Mouse (Mus musculus) left cerebral cortex, postnatal 4 days (tissue): Measurements from ENCODE around the gene Tle1. TPM values are rescaled to one million over a fixed set of nuclear protein-coding genes. Genes with fewer than 3 reads are reported as not detected.

ENCODE experiments used
- DNase-seq: peaks from one replicate; pipeline ENCODE4 v3.0.0-alpha.2; 2022
- intact Hi-C: fragments of 180-260 bp; cut with DNase I; formaldehyde crosslinking; loops from one replicate; pipeline ENCODE4 v1.15.1; 2025
- total RNA-seq, 2 experiments: library from RNA; stranded (reverse); gene quantifications; 2 replicates each; pipeline ENCODE4 v1.2.3; 2021

Tle1 gene
- total RNA-seq = 10 to 100 TPM; 46.7 to 59.3 TPM

GRCm38 (mm10) chr4:72200559-72201409 lies at the start of gene Tle1:
Gene Tle1, minus strand, starts transcription at chr4:72200919.
- DNase-seq = peak; percentile 100
- intact Hi-C loops = loop anchor here (5.0 kb wide), 2 partner anchors 182 to 842 kb away; no protein-coding TSS in a partner anchor

DNA sequence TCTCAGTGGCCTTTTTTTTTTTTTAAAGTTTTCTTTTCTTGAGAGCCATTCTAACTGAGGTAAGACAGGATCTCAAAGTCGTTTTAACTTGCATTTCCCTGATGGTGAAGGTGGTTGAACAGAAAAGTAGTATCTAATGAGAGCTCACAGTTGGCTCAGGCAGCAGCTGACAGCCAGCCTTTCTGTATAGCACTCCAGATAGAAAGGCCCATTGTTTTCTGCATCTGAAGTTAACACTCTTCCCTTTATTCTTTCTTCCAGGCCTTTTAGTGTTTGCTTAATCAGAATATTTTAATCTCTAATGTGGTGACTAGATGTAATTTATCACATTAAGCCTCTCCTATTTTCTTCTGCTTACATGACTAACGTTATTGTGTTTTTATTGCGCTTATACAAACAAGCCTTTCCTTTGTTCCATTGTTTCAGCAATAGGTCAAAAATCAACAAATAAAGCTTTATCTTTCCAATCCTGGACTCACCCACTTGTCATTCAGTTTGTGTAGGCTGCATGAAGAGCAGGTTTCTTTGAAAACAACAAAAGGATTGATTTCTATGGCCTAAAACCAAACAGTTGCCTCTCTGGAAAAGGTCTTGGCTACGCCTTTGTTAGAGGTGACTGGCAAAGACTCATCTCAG lies 33.0 kb upstream of the Tle1 start:
- intact Hi-C loops = no loop called here
- DNase-seq = no peak

GRCm38 (mm10) chr4:72232206-72232605 lies 31.5 kb upstream of the Tle1 start:
- DNase-seq = no peak
- intact Hi-C loops = no loop called here

DNA sequence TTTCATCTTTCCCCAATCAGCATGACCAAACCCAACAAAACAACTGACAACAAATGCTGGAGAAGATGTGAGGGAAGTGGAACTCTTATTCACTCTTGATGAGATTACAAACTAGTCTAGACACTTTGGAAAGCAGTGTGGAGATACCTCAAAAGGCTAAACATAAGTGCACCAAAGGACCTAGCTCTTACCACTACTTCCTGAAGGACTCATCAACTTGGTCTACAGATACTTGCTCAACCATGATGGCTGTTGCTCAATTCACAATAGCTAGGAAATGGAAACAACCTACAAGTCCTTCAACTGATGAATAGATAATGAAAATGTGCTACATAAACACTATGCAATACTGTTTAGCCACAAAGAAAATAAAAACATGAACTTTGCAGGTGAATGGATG lies 30.1 kb upstream of the Tle1 start:
- no peak for DNase-seq
- intact Hi-C loops = no loop called here

DNA sequence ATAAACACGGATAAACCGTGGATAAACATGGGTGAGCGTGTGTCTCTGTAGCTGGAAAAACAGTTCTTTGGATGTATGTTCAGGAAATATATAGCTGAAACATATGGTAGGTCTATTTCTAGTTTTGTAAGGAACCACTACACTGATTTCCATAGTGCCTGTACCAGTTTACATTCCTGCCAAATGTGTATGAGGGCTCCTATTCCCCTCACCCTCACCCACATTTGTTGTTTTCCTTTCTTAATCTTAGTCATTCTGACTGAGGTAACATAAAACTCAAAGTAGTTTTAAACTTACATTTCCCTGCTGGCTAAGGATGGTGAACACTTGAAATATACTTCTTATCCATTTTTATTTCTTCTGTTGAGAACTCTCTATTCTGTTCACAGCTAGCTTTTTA lies 20.9 kb upstream of the Tle1 start:
- no peak for DNase-seq
- intact Hi-C loops = no loop called here

DNA sequence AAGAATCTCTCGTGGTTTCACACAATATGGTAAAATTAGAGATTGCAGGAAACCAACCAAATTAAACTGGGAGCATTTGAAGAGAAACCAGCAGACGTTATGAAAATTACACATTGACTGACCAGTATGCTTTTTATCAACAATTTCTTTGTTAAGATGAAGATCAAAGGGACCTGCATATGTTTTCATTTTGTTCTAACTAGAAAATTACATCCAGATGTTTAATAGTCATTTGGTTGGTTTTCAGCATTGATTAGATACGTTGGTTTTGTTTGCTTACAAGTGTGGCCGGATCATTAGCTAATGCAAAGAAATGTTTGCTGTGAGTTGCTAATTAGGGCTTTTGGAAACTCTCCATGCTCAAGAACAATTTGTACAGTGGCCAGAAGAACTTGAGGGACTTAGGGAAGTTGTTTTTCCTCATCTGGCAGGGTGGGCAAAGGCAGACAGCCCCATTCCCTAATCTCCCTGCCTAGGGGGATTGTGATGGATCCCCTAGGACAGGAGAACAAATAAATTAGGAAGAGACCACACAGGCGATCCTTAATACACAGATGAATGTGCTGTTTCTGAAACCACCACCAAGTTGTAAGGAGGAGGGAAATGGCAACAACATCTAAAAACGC lies 3.8 kb upstream of the Tle1 start:
- peak; percentile 8 for DNase-seq
- intact Hi-C loops = loop anchor here (5.0 kb wide), 2 partner anchors 178 to 838 kb away; no protein-coding TSS in a partner anchor

DNA sequence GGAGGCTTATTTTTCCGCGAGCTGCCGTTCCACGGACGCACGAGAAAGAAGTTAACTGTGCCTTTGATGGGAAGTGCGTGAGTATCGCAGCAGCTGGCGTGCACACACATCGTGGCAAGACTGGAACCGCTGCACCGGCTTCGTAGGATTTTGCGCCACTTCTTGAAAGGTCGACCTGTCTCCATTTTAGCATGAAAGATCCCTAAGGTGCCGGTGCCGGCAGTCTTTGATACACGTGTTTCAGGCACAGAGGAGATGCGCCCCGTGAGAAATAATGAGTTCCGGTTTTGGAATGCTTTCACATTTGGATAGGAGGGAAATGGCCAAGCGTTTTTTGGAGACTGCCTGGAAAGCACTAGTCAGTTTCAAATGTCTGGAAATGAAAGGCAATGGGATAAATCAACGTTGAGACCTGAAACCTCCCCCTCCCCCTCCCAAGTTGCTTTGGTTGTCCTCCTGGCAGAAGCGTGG lies 837 bp upstream of the Tle1 start:
- peak; percentile 42 for DNase-seq
- intact Hi-C loops = loop anchor here (5.0 kb wide), 2 partner anchors 181 to 841 kb away; no protein-coding TSS in a partner anchor

DNA sequence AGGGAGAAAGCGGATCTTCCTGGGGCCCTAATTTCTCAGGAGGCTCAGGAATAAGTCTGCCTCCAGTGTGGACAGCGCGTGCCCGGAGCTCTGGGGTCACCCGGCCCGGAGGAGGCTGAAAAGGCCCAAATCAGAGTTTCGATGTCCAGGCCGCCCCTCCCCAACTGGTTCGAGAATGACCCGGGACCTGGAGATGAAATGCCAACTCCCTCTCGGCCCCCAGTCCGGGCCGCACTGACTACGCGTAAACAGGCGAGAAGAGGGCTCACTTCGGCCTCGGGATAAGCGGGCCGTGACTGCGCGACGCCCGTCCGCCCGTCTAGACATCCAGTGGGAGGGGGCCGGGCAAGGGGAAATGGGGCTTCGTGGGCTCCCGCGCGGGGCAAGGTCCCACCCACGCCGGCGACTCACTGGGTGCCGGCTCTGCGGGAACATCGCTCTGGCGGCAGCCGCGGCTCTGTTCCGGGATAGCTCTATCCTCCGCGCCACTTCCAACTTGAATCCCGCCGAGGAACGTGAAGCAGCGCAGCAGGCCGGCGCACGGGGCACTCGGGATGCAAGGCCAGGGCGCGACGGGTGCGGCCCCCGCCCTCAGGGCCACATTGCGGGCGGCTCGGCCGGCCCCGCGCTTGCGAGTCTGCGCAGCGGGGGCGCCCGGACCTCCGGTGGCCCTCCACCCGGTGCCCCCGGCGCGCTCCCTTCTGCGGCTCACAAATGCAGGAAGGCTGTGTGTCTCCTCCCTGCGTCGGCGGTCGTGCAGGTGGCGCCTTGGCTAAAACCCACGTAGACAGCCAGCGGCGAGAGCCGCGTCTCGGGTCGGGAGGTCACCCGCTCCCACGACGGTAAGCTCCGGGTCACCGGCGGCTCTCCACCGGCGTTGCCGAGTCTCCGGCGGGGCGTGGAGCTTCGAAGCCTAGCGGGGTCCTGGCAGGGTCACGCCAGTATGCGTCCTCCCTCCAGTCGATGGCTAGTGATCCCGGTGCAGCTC lies 854 bp downstream of the Tle1 start:
- peak; percentile 39 for DNase-seq
- intact Hi-C loops = loop anchor here (5.0 kb wide), 4 partner anchors 182 to 1598 kb away; no protein-coding TSS in a partner anchor

GRCm38 (mm10) chr4:72198877-72199411 lies 1.8 kb downstream of the Tle1 start:
- intact Hi-C loops = loop anchor here (5.0 kb wide), 2 partner anchors 1292 to 1597 kb away; no protein-coding TSS in a partner anchor
- DNase-seq = peak; percentile 84

DNA sequence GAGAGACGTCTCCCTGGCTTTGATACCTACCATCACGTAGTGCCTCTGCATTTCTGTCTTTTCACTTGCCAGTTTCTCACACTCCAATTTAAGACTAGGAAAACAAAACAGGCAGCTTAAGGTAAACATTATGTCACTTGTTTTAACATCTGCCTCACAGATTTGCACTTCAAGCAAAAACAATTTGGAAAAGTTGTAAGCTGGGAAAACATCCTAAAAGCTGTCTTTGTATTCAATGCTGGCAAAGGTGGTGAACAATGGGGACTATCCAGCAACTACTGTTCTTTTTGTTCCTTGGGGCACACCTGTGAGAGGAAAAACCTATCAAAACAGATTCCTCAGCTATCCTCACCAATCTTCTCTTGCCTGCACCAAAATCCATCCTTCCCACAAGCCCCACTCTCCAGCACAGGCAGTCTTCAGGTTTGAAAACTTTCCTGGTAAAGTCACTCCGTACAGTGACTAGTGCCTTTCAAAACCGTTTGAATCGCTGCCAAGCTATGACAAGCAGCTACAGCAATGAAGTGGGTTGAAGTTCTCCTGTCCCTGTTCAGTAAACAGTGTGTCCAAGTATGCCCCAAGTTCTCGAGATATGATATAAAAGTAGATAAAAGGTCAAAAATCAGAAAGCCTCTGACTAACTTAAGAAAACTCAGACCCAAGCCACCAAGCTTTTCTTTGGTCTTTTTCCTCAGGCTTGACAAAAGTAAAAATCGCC lies 2.7 kb downstream of the Tle1 start:
- intact Hi-C loops = loop anchor here (5.0 kb wide), 2 partner anchors 1291 to 1596 kb away; no protein-coding TSS in a partner anchor
- no peak for DNase-seq

DNA sequence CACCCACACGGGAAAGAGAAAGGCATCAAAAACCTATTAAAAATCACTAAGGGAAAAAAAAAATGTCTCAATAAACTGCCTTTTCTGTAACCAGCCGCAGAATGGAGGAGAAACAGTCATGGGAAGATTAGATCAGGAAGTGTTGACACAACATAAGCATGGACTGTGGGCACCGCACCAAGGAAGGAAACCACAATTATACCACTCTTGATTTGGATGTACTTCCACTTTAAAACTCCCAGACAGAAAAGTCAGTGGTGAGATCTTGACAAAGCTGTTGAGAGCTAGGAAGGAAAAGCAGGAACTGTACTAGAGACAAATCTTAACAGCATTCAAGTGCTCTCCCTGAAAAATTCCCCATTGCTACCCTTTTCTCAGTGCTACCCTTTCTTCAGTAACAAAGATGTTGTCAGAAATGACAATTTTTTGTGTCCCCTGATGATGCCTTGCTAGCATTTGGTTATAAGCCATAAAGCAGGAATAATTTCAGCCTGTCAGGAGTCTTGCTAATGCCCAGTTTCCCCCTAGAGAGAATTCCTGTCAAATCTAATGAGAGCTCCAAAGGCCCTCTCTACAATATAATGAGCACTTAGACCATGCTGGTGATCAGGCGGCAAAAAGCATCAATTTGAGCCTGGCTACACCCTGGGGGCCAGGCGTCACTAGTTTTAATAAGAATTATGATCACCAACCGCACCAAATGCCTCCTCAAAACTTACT lies 5.4 kb downstream of the Tle1 start:
- intact Hi-C loops = loop anchor here (5.0 kb wide), 2 partner anchors 1288 to 1593 kb away; no protein-coding TSS in a partner anchor
- DNase-seq = peak; percentile 21

- DNase-seq = no peak
- intact Hi-C loops = no loop called here
Observed at GRCm38 (mm10) chr4:72193276-72193675, 7.4 kb downstream of the Tle1 start.

DNA sequence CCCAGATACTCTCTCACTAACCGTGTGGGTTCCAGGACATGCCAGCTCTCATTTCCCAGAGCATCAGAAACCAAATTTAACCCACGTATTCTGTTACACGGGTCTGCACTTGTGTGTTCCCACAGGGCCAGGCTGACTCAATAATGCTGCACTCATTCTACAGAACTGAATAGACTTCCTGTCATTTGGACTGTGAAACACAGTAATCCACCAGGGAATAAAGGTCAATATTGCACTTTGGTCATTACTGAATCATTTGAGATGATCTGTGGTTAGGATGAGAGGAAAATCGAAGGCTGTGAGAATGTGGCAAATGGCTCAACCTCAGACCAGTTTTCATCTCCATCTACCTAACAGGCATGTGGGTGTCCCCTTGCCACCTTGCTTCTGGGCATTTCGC lies 16.2 kb downstream of the Tle1 start:
- intact Hi-C loops = no loop called here
- no peak for DNase-seq

DNA sequence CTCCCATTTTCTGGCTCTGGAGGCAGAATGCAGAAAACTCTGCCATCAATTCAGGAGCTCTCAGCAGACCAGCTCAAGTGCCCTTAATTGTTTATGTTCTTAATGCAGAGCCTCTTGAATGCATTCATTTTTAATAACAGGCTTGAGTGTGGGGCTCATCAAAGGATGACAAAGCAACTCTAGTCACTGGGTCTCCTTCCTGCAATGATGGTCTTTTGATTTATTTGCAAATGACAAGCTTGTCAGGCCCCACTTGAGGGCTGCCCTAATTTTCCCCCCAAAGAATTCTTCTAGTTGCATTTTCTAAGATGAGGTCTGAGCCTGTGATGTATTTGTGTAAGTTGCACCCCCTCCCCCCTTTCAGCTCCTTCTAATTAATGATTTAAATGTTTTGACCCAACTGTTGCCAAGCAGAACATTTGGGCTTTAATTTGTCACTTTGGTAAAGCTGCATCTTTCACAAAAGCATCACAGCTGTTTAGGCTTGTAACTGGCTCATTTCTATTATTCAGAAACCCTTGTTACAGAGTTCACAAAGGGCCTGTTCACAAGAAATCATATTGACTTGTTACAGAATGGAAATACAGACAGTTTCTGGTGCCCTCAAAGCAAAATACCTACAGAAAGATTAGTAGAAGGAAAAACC lies 18.3 kb downstream of the Tle1 start:
- DNase-seq = no peak
- intact Hi-C loops = no loop called here

DNA sequence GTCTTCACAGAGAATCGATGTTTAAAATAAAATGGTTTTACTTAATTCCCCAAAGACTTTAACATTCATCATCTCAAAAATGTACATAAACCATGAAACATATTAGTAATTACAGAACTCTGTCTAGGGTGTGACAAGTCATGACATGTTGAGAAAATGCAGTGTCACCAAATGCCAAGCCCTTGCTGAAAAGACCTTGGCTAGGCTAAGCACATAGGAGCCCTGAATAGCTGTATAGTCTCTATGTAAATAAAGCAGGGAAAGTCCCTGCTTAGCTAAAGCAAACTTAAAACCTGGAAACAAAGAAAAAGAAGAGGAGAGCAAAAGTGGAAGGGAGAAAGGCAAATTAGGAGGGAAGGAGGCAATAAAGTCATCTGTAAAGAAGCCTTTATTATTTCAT lies 24.8 kb downstream of the Tle1 start:
- intact Hi-C loops = no loop called here
- no peak for DNase-seq

GRCm38 (mm10) chr4:72168267-72168666 lies 32.5 kb downstream of the Tle1 start:
- DNase-seq = no peak
- intact Hi-C loops = no loop called here

GRCm38 (mm10) chr4:72167761-72168229 lies 32.9 kb downstream of the Tle1 start:
- DNase-seq = no peak
- intact Hi-C loops = no loop called here

GRCm38 (mm10) chr4:72167171-72167570 lies 33.5 kb downstream of the Tle1 start:
- intact Hi-C loops = no loop called here
- no peak for DNase-seq
